Mouse (Mus musculus) kidney, adult 8-10 months (tissue): Measurements from ENCODE around the gene Dedd.
"Not testable (repeated sequence)": the region's sequence is repeated elsewhere in the genome, so short reads cannot be mapped to it uniquely, and the experiment has no call there.

Experiments
- DNase-seq, 2 experiments: peaks; one replicate each; pipeline ENCODE4 v3.0.0; 2022

Dedd gene

DNA sequence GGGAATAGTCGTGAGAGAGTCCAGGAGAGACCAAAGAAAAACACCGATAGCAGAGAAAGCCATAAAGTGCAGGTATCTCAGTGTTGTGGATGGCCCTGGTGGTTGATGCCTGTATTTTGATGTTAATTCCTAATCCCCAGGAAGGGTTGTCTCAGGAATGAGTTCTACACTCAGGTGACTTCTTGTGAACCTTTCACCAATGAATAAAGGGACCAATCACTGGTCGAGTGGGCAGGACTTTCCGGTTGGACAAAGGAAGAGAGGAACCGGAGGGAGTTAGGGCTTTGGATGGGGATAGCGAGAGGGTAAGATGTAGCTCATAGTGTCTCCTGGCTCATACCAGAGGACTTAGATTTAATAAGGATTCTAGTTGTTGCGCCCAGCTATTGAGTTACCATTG lies 9.2 kb upstream of the Dedd start:
- peak; percentile 34 to 47 for DNase-seq

DNA sequence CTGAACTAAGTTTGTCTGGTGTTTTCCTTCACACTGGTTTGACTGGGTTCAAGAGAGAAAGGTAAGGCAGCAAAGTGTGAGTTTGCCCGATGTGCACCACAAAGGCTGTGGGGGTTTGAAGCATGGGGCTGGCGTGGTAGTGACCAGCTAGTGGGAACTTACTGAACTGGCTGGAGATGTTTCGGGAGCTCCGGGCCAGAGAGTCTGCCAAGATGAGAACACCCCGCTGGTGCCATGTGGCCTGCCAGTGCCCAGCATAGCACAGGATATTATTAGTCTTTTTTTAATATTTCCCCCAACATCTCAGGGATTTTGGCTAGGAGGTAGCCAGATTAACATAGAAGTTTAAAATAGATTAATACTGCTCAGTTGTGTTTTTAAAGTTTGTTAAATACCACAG lies 8.8 kb upstream of the Dedd start:
- DNase-seq, result no peak

DNA sequence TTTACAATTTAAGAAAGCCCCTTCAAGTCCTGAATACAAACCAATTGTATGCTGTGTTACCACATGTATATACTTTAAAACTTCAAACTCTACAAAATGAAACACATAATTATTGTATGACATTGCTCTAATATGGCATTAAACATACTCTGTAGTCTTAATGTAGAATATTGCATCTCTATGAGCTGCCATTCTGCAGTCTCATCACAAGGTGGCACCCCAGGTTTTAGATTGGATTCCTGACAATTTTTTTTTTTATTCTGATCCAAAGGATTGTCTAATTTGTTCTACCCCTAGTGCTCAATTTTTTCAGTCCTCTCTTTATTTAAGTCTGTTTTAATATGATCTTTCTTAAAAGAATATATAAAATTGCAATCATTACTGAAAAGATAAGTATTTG lies 7.5 kb upstream of the Dedd start:
- no peak for DNase-seq

DNA sequence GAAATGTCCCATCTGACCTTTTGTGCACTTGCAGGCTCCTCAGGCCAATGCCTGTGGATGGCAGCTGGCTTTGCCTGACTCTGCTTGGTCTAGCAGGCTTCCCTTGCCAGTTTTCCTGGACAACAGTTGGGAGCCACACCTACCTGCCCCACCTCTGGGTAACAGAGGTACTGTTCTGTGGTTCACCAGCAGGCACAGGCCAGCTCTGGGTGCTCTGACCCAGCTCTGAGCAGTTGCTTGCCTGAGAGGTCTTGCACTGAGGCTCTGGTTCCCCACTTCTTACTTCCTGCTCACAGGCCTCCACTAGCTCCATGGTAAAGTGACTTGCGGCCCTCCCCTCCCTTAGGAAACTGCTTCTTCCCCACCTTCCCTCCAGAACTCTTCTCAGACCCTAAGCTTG lies 6.9 kb upstream of the Dedd start:
- DNase-seq, result peak; percentile 48 to 54

DNA sequence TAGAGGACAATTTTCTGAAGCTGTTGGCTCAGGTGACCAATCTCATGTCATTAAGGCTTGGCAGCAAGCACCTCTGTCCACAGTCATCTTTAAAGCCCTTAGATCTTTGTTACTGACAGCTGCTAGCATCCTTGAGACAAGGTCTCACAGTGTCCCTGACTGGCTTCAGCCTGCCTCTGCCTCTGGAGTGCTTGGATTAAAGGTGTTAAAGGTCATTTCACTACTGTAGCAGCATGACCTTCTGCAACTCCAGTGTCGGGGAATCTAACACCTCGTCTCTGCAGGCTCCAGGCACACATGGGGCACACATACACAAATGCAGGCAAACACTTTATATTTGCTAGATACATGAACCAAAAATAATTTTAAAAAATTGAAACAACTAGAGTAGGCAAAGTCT lies 3.4 kb upstream of the Dedd start:
- no peak for DNase-seq

DNA sequence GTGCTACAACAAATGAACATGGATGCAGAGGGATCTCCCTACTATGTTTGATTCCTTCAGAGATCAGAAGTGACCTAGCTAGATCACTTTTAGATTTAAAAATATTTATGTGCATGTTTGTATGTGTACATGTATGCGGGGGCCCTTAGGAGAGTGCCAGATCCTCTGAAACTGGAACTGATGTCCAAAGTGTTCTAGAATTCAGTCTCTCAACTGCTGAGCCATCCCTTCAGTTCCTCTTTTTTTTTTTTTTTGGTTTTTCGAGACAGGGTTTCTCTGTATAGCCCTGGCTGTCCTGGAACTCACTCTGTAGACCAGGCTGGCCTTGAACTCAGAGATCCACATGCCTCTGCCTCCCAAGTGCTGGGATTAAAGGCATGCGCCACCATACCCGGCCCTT lies 2.4 kb upstream of the Dedd start:
- not testable (repeated sequence) for DNase-seq

DNA sequence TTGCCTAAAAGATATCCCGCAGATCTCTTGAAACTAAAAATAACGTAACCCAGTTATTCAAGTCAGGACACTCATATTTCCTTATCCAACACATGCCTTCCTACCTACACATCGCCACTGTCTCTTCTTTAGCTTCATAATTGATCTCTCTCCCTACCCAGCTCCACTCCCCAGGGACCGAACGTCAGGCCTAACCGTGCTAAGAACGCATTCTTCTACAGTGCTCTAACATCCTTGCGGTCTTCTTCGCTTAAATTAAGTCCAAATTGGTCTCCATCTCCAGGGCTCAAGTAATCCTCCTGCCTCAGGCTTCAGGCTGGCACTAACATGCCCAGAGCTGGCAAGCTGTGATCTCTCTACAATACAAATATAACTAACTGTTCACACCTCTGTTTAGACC lies 701 bp upstream of the Dedd start:
- no peak for DNase-seq

DNA sequence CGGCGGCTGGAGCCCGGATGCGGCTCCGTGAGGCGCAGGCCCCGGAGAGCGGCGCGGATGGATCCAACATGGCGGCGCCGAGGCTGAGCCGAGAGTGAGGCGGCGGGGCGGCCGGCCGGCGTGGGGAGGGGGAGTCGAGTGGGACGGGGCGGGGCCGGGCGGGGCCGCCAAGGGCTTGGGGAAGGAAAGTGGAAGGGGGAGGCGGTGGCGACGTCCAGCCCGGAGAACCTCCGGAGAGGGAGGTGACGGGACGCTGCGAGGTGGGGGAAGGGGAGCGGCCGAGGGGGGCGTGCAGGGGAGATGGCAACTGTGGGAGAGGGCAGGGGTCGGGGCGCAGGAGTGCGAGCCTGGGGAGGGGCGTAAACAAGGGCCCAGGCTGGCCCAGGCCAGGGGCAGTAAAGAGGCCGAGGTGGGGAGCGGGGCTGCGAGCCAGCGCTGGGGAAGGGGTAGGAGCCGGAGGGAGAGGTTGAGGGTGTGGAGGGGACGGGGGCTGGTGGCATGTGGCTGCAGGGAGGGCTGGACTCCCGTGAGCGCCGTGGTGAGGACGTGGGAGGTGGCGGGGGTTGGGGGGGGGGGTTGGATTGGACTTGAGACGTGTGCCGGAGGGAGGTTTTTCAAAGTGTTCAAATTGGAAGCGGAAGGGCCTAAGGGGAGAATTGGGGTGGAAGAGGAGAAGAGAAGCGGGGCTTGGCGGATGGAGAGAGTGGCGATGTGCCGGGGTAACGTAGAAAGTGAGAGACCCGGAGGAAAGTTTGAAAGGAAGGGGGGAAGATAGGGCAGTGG lies 679 bp downstream of the Dedd start:
- peak; percentile 23 to 24 for DNase-seq

DNA sequence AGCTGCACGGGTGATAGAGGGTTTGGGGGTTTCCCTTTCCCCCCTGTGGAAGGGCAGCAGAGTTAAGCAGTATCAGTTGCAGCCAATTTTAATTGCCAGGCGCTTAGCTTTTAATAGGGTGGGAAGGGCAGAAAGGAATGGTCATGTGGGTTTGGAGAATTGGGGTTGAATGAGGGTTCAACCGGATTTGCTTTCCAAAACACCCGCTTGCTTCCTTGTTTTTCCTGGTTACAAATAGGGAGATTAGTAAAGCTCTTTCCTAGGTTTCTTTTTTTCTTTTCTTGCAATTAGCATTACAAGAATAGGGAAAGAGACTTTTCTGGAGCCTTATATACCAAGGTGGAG lies 1.2 kb downstream of the Dedd start:
- peak in 1 of 2 experiments; percentile 28 for DNase-seq

DNA sequence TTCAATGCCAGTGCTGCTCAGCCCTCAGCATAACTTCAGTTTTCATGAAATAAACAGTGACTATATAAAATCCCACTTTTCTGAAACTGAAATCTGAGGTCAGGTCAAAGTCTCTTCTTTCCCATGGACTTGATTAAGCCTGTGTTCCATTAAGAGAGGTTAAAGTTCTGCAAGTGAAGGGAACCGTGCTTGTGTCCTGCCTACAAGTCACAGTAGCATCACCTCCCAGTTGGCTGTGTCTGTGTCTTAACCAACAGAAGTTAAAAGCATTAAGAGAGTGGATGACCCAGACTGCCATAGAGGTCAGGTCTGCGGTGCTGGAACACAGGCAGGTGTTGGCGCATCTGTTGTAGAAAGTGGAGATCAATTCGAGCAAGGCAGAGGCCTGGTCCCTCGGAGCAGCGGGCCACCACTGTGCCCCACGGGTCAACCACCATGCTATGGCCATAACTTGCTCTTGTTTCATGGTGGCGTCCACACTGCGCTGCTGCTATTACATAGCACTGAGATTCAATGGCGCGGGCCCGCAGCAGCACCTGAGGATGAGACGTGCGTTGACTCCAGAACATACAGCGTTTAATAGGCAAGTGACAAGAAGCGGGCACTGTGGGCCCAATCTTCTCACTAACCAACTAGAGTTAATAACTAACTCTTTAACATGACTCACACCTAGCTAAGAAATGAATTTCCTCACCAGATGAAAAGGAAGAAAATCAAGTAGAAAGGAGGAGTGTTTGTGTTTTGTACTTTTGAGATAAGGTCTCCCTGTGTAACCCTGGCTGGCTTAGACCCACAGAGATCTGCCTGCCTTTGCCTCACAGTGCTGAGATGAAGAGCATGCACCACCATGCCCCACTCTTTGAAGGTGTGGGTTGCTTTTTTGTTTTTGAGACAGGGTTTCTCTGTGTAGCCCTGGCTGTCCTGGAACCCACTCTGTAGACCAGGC lies 13.6 kb downstream of the Dedd start:
- DNase-seq, result peak; percentile 32 to 55

DNA sequence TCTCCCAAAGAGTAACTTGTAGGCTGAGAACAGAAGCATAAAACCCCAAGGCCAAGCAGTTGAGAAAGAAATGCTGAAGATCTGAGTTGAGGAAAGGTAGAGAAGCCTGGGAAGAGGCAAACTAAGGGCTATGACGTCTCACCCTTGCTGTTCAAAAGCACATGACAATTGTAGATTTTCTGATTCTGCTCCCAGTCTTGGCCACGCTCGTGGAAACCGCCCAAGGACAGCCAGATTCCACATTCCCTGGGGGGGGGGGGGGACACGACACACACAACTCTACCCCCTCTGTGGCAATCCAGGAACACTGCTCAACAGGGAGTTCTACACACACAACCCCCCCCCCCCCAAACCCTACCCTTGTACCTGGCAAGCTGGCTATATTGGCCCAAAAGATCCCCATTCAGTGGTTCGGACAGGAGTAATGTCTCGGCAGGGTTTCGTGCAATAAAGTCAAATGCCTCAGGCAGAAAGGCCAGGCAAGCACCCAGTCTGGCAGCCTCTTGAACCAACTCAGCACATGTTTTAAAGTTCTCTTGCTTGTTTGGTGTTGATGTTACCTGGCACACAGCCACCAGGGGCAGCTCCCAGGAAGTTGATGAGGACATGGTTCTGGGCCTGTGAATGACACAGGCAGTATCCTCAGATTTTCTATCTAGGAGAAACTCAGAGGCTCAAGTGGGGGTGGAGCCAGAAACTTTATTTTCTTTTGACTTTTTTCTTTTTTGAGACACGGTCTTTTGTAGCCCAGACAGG lies 15.2 kb downstream of the Dedd start:
- peak; percentile 82 to 84 for DNase-seq

DNA sequence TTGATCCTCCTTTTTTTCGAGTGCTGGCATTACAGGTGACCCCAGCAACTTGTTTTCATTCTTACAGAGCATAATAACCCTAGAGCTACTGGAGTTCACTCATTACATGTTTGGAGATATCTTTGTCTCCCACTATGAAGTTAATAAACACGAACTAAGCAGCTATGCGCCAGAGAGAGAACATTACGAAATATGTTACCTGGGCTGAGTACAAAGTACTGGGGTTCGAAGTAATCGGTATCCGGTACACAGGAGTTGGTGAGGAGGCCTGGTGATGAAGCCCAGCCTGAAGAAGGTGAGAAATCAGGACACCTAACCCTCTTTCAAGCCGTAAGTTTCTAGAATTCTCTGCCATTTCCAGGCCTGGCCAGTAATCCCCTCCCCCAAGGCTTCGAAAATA lies 15.8 kb downstream of the Dedd start:
- DNase-seq, result no peak

DNA sequence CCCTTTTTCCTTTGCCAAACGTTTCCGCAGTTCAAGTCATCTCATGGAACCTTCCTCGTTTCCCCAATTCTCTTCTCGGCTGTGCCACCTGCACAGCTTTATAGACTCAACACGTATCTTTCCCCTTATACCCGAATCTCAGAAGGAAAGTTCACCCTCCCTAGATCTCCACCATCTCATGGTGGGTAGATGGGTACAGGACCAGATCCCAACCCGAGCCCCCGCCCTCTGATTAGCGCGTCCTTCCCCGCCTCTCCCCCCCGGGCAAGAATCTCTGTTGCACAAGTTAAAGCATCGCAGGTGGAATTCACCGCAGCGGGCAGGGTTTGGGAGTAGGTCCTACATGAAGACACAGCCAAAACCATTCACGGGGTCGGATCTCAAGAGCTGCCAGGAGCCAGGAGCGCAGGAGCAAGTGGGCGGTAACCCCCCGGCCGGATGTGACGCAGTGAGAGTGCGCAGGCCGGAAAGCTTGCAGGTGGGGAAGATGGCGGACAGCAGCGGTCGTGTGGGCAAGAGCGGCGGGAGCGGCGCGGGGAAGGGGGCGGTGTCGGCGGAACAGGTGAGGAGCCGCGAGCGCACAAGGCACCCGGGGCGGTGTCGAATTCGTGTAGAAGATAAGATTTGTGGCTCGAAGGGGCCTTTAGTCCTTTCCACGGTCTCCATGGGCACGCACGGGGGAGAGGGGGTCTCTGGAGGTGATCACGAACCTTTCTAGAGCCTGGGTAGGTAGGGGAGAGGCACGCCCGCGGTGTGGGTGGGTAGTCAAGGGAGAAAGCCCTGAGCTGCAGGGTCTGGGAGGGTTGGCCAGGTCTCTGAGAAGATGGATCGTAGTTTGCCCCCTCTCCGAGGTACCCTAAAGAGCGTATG lies 16.5 kb downstream of the Dedd start, which contains the start of the genes Nit1 and Pfdn2:
TSS of gene Nit1 (minus strand) at position 422 of the 870 bp plus-strand sequence.
TSS of gene Pfdn2 (plus strand) at position 446 of the 870 bp plus-strand sequence.
- peak; percentile 89 to 92 for DNase-seq

DNA sequence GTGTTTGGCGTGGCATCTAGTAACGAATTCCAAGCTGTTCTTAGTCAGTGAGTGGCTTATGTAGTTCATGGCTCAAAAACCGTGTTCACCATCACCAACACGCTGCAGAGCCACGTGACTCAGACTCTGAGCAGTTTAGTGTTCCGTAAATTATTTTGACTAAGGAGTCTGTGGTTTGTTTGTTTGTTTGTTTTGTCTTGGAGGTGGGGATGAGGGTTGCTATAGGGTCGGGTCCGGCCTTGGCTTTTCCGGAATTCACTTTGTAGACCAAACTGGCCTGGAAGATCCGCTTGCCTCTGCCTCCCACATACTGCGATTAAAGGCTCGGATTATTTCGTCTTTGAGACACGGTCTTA lies 17.1 kb downstream of the Dedd start:
- DNase-seq, result peak in 1 of 2 experiments; percentile 31

DNA sequence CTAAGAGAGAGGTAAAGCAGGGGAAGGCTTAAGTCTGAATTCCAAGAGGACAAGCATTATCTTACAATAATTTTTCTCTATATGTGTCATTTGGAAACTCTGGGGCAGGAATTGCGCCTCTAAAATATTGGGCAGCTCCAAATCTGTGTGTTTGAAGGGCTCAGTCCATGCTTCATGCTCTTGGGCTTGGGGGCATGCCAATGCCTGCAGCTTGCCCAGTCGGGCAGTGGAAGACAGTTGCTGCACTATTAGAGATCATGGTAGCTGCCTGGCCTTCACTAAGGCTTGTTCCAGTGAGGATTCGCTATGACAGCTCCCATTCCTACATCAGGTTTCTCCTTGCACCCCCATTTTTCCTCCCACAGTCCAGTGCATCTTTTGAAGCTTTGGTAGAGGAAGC lies 19.7 kb downstream of the Dedd start:
- DNase-seq, result no peak

DNA sequence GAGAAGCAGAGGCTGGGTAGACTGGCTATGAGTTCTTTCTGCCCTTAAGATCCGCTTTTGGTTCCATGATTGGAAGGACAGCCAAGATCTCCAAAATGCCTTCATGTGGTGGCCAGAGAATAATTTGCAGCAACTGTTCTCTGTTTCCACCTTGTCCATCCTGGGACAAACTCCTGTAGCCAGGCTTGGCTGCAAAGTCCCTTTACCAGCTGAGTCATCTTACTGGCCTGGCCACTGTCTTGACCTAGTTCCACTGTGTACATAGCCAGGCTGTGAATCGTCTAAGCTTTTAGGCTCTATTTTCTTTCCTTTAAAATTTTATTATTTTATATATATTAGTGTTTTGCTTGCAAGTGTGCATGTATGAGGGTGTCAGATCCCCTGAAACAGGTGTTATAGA lies 20.3 kb downstream of the Dedd start:
- no peak for DNase-seq

DNA sequence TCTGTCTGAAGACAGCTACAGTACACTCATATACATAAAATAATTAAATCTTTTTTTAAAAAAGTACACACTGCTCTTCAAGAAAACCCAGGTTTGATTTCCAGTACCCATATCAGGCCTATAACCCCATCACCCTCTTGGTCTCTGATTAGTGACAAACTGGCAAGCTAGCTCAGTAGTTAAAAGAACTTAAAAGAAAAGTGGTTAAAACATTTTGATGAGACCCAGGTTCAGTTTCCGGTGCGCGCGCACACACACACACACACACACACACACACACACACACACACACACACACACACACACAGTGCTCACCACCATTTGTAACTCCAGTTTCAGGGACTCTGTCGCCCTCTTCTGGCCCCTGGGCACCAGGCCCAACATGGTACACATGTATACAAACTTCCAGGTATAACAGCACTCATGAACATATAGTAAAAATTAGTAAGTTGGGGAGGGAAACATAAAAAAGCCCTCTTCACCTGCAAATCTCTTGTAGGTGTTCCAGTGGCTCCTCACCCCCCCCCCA lies 26.9 kb downstream of the Dedd start:
- no peak for DNase-seq

DNA sequence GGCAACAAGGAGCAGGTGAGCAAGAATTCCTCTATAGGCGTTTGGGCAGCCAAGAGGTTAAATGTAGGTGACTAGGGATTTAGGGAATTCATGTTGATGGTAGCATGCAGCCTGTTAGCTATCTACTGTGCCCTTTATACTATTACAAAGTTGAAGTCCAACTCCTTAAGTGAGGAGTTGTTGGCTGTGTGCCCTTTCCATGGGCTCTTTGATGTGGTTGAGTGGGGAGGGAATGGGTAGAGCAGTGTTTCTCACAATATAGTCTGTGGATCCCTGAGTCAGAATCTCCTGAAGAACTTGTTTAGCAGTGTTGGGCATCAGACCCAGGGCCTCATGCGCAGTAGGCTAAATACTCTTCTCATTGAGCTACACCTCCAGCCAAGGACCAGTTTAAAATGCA lies 27.9 kb downstream of the Dedd start:
- no peak for DNase-seq

DNA sequence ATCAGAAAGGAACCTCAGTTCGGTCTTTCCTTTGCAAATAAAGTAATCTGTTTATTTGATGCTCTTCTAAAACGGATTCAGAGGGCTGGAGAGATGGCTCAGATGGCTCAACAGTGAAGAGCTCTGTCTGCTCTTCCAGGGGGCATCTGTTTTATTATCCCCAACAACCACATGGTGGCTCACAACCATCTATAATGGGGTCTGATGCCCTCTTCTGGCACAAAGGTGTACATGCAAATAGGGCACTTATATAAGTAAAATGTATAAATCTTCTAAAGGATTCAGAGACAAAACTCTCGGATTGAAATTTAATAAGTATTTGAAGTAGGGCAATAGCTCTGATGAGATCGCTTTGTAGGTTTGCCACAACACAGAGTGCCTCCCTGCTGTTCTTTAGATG lies 29.5 kb downstream of the Dedd start:
- DNase-seq, result no peak

DNA sequence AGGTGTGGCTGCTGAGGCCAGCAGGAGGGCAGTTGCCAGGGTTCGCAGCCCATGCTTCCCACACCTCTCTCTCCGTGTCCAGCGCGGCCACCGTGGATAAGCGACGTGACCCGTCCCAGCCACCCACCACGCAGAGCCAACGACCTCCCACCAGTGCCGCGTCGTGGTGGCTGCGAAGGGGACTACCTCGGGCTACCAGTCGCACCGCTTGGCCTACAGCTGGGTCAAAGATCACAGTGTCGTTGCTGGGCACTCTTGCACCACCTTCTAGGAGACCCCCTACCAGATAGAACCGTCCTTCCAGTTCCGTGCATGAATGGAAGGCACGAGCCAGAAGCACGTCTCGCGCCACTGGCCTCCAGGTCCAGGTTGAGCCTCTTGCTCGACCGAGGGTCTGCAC lies 31.3 kb downstream of the Dedd start:
- DNase-seq, result no peak

DNA sequence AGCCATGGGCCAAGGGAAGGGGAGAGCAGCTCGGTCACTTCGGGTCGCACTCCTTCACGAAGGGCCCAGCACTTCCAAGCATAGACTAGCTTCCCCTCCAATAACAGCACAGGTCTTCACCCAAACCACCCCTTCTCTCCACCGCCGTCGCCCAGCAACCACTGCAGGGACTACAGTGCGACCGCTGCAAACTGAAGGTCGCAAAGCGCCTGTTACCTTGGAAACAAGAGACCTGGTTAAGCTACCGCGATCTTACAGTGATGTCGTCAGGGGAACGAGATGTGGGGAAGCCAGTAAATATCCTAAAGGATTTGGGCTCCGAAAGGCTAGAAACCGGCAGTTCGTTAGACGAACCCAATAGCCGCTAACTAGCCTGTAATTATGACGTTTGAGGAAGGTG lies 31.7 kb downstream of the Dedd start, which contains the start of gene Klhdc9:
TSS of gene Klhdc9 (minus strand) at position 143 of the 400 bp plus-strand sequence.
- DNase-seq, result peak; percentile 90 to 93
